Mouse (Mus musculus): ENCODE measurements at regions not wholly inside any gene's neighbourhood (a gene's known extent, or its start where the extent isn't known, plus 50 kb on each side); places are given as distances from the start of the nearest gene placed in this dataset.

DNA sequence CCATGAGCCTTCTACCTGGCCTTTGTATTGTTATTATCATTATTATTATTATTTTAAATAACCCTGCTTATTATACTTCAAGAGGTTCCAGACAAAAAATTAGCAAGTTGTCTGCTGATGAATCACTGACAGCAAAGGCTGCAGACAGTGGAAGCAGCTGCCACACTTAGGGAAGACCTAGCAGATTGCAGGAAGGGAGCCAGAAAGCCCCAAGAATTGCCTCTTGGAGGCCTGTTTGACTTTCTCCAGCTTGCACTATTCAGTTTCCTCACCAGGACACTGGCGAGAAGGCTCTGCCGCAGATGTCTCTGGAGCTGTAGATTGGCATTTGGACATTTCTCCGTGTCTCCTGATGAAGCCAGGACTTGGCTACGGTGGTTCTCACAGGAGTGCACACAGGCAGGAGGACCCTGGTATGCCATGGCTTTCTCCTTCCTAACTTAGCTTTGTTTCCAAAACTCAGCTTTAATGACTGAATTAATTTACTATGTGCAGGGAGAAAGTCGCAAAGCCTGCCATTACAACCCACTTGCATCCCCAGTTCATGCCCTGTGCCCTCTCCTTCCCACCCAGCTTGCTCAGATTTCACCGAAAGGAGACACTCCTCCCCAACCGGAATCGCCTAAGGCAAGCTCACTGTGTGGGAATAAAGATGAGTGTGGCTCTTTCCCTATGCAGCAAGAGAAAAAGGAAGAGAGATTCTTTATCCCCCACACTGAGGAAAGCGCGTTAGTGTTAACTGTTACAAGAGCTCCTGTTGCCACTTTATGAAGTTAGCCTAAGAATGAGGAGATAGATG is 193.3 kb upstream of the Trib2 start:
- Histone ChIP-seq H3K4me3 (ENCODE audit: low read depth, low read length) (no peak overlapping the region), H3K9me3 (ENCODE audit: control insufficient read depth, low read length) (no peaks in the 10 kb centered on the region), H3K27ac (ENCODE audit: low read depth, low read length) (no peak overlapping the region), H3K36me3 (ENCODE audit: control insufficient read depth, insufficient read depth, low read length) (no peaks in the 10 kb centered on the region), H3K9ac (ENCODE audit: low read depth, low read length) (no peak overlapping the region), H3K4me2 (no peak overlapping the region), H3K4me1 (replicated peaks; ENCODE audit: control insufficient read depth, insufficient read depth, low read length) (peaks cover 10% of the 10 kb centered on the region), H3K27me3 (replicated peaks; ENCODE audit: control insufficient read depth, insufficient read depth, low read length) (no peaks in the 10 kb centered on the region)
- ATAC-seq (replicated peaks; ENCODE audit: low FRiP score): no peak
- DNase-seq (ENCODE audit: low spot score): no peak
- WGBS: 75% methylated on average over 10 of the region's 10 CpGs

DNA sequence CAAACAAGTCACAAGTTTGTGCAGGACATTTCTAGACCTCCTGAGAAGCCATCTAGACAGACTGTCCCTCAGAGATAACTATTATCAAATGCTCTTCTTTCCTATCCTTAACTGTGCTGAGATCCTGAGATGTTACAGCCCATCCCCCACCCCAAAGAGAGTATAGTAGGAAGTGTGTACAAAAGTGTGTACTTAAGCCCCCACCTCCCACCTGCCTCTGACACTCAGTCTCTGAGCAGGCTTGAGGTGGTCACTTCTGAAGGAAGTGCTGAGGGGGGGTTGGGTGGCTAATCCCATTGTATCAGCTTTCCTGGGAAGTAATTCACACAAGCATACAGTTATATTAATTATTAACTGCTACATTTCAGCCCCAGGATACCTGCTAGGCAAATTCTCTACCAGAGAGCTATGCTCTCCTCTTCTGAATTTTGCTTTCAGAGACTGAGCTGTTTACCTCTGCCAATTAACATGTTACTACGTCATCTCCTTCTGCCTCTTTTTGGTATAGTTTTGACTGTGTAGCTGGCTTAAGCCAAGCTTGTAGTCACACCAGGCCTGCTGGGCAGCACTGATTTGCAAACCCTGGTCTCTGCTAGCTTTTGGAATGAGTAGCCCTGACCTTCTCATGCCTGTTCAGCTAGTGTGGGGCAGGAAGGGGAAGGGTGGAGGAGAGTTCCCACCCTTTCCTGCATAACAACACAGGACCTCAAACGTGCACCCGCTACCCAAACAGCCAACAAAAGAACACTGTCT is 192.2 kb upstream of the Trib2 start:
- H3K36me3 ChIP-seq (ENCODE audit: control insufficient read depth, insufficient read depth, low read length): no peaks in the 10 kb centered on the region
- no peak overlapping the region for H3K9ac ChIP-seq (ENCODE audit: low read depth, low read length)
- H3K9me3 ChIP-seq (ENCODE audit: control insufficient read depth, low read length): no peaks in the 10 kb centered on the region
- DNase-seq (ENCODE audit: low spot score) (no peak), ATAC-seq (replicated peaks; ENCODE audit: low FRiP score) (peak; percentile 62)
- H3K4me3 ChIP-seq (ENCODE audit: low read depth, low read length): no peak overlapping the region
- 40% methylated on average over 3 of the region's 3 CpGs for WGBS
- no peaks in the 10 kb centered on the region for H3K27me3 ChIP-seq (replicated peaks; ENCODE audit: control insufficient read depth, insufficient read depth, low read length)
- peaks cover 10% of the 10 kb centered on the region for H3K4me1 ChIP-seq (replicated peaks; ENCODE audit: control insufficient read depth, insufficient read depth, low read length)
- H3K27ac ChIP-seq (ENCODE audit: low read depth, low read length): no peak overlapping the region
- H3K4me2 ChIP-seq: peak overlapping the region; percentile 26; the same call in 1 of the 2 replicates

DNA sequence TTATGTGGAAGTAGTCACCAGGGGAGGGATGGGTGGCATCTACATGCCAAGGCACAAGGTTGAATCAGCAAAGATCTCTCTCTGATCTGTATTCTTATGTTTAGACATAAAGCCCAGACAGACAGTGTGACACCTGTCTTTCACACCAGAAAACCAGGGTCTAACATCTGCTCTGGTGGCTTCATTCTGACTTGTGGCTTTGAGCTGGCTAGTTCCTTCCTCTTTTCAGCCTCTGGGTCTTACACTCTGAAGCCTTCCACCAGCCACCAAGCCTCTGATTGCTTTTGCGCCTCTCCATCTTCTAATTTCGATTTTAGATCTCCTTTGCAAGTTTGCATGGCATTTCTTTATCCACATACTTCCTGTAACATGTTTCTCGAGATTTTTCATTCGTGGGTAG is 191.5 kb upstream of the Trib2 start:
- no peak overlapping the region for H3K4me2 ChIP-seq
- no peaks in the 10 kb centered on the region for H3K36me3 ChIP-seq (ENCODE audit: control insufficient read depth, insufficient read depth, low read length)
- WGBS: 36% methylated on average over 4 of the region's 4 CpGs
- peaks cover 10% of the 10 kb centered on the region for H3K4me1 ChIP-seq (replicated peaks; ENCODE audit: control insufficient read depth, insufficient read depth, low read length)
- no peaks in the 10 kb centered on the region for H3K9me3 ChIP-seq (ENCODE audit: control insufficient read depth, low read length)
- ATAC-seq (replicated peaks; ENCODE audit: low FRiP score) (no peak), DNase-seq (ENCODE audit: low spot score) (no peak)
- H3K4me3 ChIP-seq (ENCODE audit: low read depth, low read length): no peak overlapping the region
- no peak overlapping the region for H3K9ac ChIP-seq (ENCODE audit: low read depth, low read length)
- H3K27me3 ChIP-seq (replicated peaks; ENCODE audit: control insufficient read depth, insufficient read depth, low read length): no peaks in the 10 kb centered on the region
- no peak overlapping the region for H3K27ac ChIP-seq (ENCODE audit: low read depth, low read length)

DNA sequence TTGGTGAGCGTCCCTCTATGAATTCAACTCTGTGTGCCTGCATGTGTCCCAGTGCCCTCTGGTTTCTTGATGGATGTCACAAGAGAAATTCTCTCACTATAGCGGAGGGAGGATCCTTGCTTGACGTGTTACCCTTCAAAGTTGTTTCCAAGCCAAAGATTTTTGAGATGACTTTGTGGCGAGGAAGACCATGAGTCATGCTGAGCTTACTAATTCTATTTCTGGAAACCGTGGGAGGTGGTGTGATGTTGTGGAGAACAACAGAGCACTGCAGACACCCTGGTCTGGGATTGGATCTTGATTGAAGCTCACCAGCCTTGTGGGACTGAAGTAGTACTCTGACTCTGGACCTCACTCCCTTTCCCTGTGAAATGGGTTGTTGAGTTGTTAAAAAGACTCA is 190.0 kb upstream of the Trib2 start:
- DNase-seq (ENCODE audit: low spot score): no peak
- H3K9ac ChIP-seq (ENCODE audit: low read depth, low read length): no peak overlapping the region
- H3K4me2 ChIP-seq: no peak overlapping the region
- H3K27me3 ChIP-seq (replicated peaks; ENCODE audit: control insufficient read depth, insufficient read depth, low read length): no peaks in the 10 kb centered on the region
- no peak for ATAC-seq (replicated peaks; ENCODE audit: low FRiP score)
- no peak overlapping the region for H3K27ac ChIP-seq (ENCODE audit: low read depth, low read length)
- no peak overlapping the region for H3K4me3 ChIP-seq (ENCODE audit: low read depth, low read length)
- 65% methylated on average over 5 of the region's 5 CpGs for WGBS
- peaks cover 10% of the 10 kb centered on the region for H3K4me1 ChIP-seq (replicated peaks; ENCODE audit: control insufficient read depth, insufficient read depth, low read length)
- H3K36me3 ChIP-seq (ENCODE audit: control insufficient read depth, insufficient read depth, low read length): no peaks in the 10 kb centered on the region
- H3K9me3 ChIP-seq (ENCODE audit: control insufficient read depth, low read length): no peaks in the 10 kb centered on the region

DNA sequence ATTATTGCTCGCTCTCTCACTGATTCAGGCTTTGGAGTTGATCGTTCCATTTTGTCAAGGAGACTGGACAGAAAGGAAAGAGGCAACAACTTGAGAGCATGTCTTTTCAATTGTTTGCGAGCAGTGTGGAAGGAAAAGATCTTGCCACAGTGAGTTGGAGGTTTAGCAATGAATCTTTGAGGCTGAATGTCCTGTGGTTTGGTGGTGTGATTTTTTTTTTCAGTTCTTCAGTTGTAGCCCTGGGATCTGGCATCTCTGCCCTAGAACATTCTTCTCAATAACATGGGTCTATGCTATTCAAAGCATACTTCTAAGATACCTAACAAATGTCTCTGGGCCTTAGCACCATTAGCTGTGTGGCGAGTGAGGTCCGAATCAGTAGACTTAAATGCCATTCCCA is 189.6 kb upstream of the Trib2 start:
- 88% methylated on average over 5 of the region's 5 CpGs for WGBS
- peaks cover 10% of the 10 kb centered on the region for H3K4me1 ChIP-seq (replicated peaks; ENCODE audit: control insufficient read depth, insufficient read depth, low read length)
- H3K9me3 ChIP-seq (ENCODE audit: control insufficient read depth, low read length): no peaks in the 10 kb centered on the region
- no peaks in the 10 kb centered on the region for H3K36me3 ChIP-seq (ENCODE audit: control insufficient read depth, insufficient read depth, low read length)
- H3K27me3 ChIP-seq (replicated peaks; ENCODE audit: control insufficient read depth, insufficient read depth, low read length): no peaks in the 10 kb centered on the region
- no peak overlapping the region for H3K4me3 ChIP-seq (ENCODE audit: low read depth, low read length)
- no peak overlapping the region for H3K9ac ChIP-seq (ENCODE audit: low read depth, low read length)
- no peak overlapping the region for H3K4me2 ChIP-seq
- ATAC-seq (replicated peaks; ENCODE audit: low FRiP score) (no peak), DNase-seq (ENCODE audit: low spot score) (no peak)
- no peak overlapping the region for H3K27ac ChIP-seq (ENCODE audit: low read depth, low read length)

DNA sequence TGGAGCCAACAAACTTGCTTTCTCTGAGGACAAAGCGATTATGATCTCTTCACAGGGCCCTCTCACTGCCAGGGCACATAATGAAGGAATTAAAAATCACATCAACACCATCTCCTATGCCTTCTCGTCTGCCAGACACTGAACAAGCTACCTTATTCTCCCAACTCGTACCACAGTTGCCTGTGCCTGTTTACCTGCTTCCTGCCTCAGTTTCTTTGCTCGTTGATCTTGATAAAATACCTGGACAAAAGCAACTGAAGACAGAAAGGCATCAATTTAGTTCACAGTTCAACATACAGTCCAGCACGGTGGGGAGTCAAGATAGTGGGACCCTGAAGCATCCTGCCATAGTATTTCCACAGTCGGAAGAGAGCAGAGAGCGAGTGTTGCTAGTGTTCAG is 185.1 kb upstream of the Trib2 start:
- Histone ChIP-seq H3K36me3 (ENCODE audit: control insufficient read depth, insufficient read depth, low read length) (no peaks in the 10 kb centered on the region), H3K27me3 (replicated peaks; ENCODE audit: control insufficient read depth, insufficient read depth, low read length) (no peaks in the 10 kb centered on the region), H3K27ac (ENCODE audit: low read depth, low read length) (no peak overlapping the region), H3K4me2 (no peak overlapping the region), H3K9ac (ENCODE audit: low read depth, low read length) (no peak overlapping the region), H3K4me1 (replicated peaks; ENCODE audit: control insufficient read depth, insufficient read depth, low read length) (no peaks in the 10 kb centered on the region), H3K4me3 (ENCODE audit: low read depth, low read length) (no peak overlapping the region), H3K9me3 (ENCODE audit: control insufficient read depth, low read length) (no peaks in the 10 kb centered on the region)
- WGBS: 85% methylated on average over 7 of the region's 7 CpGs
- DNase-seq (ENCODE audit: low spot score) (no peak), ATAC-seq (replicated peaks; ENCODE audit: low FRiP score) (no peak)

DNA sequence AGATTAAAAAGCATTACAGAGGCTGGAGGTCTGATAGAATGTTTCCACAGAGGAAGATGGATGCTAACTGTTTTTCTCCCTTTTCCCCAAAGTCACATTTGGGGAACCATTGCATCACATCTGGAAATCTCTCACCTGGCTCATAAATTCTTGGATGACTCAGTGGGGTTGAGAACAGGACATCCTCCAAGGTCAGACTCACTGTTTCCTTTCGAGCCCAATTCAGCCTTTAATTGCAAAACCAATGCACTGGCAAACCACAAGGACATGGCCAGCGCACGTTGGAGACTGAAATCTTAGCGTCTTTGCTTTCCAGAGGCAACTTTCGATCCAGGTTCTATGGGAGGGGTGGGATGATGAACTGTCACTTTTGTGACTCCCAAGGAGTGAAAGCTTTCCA is 184.5 kb upstream of the Trib2 start:
- no peaks in the 10 kb centered on the region for H3K27me3 ChIP-seq (replicated peaks; ENCODE audit: control insufficient read depth, insufficient read depth, low read length)
- DNase-seq (ENCODE audit: low spot score) (no peak), ATAC-seq (replicated peaks; ENCODE audit: low FRiP score) (no peak)
- no peak overlapping the region for H3K4me3 ChIP-seq (ENCODE audit: low read depth, low read length)
- H3K9me3 ChIP-seq (ENCODE audit: control insufficient read depth, low read length): no peaks in the 10 kb centered on the region
- no peak overlapping the region for H3K27ac ChIP-seq (ENCODE audit: low read depth, low read length)
- H3K36me3 ChIP-seq (ENCODE audit: control insufficient read depth, insufficient read depth, low read length): no peaks in the 10 kb centered on the region
- no peak overlapping the region for H3K4me2 ChIP-seq
- no peak overlapping the region for H3K9ac ChIP-seq (ENCODE audit: low read depth, low read length)
- no peaks in the 10 kb centered on the region for H3K4me1 ChIP-seq (replicated peaks; ENCODE audit: control insufficient read depth, insufficient read depth, low read length)
- WGBS: 64% methylated on average over 5 of the region's 5 CpGs

DNA sequence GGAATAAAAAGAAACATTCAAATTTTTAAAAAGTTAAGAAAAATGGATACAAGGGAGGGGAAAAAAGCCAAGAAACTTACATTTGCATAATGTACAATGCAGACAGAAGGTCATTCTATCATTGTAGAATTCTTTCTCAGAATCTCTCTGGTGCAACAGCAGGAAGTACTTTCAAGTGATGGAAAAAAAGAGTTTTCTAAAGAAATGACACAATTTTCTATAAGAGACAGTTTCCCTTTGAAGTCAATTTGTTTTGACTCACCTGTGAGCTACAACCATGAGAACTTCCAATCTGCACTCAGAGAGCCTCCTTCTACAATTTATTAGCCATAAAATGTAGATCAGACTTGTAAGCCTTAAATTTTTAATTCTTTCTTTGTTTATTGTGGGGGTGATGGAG is 181.6 kb upstream of the Trib2 start:
- no peaks in the 10 kb centered on the region for H3K9me3 ChIP-seq (ENCODE audit: control insufficient read depth, low read length)
- H3K4me3 ChIP-seq (ENCODE audit: low read depth, low read length): no peak overlapping the region
- no peak overlapping the region for H3K9ac ChIP-seq (ENCODE audit: low read depth, low read length)
- H3K27me3 ChIP-seq (replicated peaks; ENCODE audit: control insufficient read depth, insufficient read depth, low read length): no peaks in the 10 kb centered on the region
- no peaks in the 10 kb centered on the region for H3K4me1 ChIP-seq (replicated peaks; ENCODE audit: control insufficient read depth, insufficient read depth, low read length)
- DNase-seq (ENCODE audit: low spot score): no peak
- no peak overlapping the region for H3K27ac ChIP-seq (ENCODE audit: low read depth, low read length)
- no peaks in the 10 kb centered on the region for H3K36me3 ChIP-seq (ENCODE audit: control insufficient read depth, insufficient read depth, low read length)
- no peak for ATAC-seq (replicated peaks; ENCODE audit: low FRiP score)
- no peak overlapping the region for H3K4me2 ChIP-seq

DNA sequence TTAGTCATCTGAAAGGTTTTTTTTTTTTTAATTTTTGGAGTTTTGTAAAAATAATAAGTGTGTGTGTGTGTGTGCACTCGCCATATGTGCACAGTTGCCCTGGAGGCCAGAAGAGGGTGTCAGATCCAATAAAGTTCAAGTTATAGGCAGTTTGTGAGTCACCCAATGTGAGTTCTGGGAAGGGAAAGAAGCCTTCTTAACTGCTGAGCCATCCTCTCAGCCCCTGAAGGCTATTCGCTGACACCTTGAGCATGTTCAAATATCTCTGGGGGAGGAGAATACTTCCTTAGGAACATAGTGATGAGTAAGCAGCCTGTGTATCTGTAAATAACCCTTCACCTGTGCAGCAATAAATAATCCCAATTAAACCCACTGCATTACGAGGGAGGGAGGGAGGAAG is 177.1 kb upstream of the Trib2 start:
- no peaks in the 10 kb centered on the region for H3K4me1 ChIP-seq (replicated peaks; ENCODE audit: control insufficient read depth, insufficient read depth, low read length)
- H3K4me3 ChIP-seq (ENCODE audit: low read depth, low read length): no peak overlapping the region
- DNase-seq (ENCODE audit: low spot score) (no peak), ATAC-seq (replicated peaks; ENCODE audit: low FRiP score) (no peak)
- no peaks in the 10 kb centered on the region for H3K9me3 ChIP-seq (ENCODE audit: control insufficient read depth, low read length)
- H3K9ac ChIP-seq (ENCODE audit: low read depth, low read length): no peak overlapping the region
- no peak overlapping the region for H3K27ac ChIP-seq (ENCODE audit: low read depth, low read length)
- H3K36me3 ChIP-seq (ENCODE audit: control insufficient read depth, insufficient read depth, low read length): no peaks in the 10 kb centered on the region
- WGBS: 69% methylated on average over 3 of the region's 3 CpGs
- H3K4me2 ChIP-seq: no peak overlapping the region
- no peaks in the 10 kb centered on the region for H3K27me3 ChIP-seq (replicated peaks; ENCODE audit: control insufficient read depth, insufficient read depth, low read length)
